Mouse (Mus musculus) neural tube, embryonic 10.5 days (tissue): ENCODE measurements around the gene Usp46.

Experiments used
- DNase-seq: peaks from one replicate; pipeline ENCODE4 v3.0.0-alpha.2; 2017; ENCODE audit warnings: low spot score; ENCODE audit errors: extremely low spot score

Usp46 gene

GRCm38 (mm10) chr5:74067831-74068713 is at the start of gene Usp46:
Usp46 (minus strand) TSS chr5:74068431.
- peak; percentile 88 for DNase-seq

GRCm38 (mm10) chr5:74113961-74114689 is 45.9 kb upstream of the Usp46 start:
- DNase-seq: no peak

- no peak for DNase-seq
Observed at GRCm38 (mm10) chr5:74105445-74105844, 37.2 kb upstream of the Usp46 start.

- no peak for DNase-seq
Observed at GRCm38 (mm10) chr5:74101761-74102160, 33.5 kb upstream of the Usp46 start.

- no peak for DNase-seq
Observed at GRCm38 (mm10) chr5:74099046-74099445, 30.8 kb upstream of the Usp46 start.

- DNase-seq: no peak
Observed at GRCm38 (mm10) chr5:74097854-74098220, 29.6 kb upstream of the Usp46 start.

GRCm38 (mm10) chr5:74097116-74097853 is 29.1 kb upstream of the Usp46 start:
- DNase-seq: no peak

- DNase-seq: no peak
Observed at GRCm38 (mm10) chr5:74096060-74096459, 27.8 kb upstream of the Usp46 start.

- no peak for DNase-seq
Observed at GRCm38 (mm10) chr5:74095611-74096010, 27.4 kb upstream of the Usp46 start.

GRCm38 (mm10) chr5:74094841-74095437 is 26.7 kb upstream of the Usp46 start:
- no peak for DNase-seq

GRCm38 (mm10) chr5:74093556-74094428 is 25.6 kb upstream of the Usp46 start:
- no peak for DNase-seq

- peak; percentile 94 for DNase-seq
Observed at GRCm38 (mm10) chr5:74092833-74093555, 24.8 kb upstream of the Usp46 start.

- no peak for DNase-seq
Observed at GRCm38 (mm10) chr5:74092481-74092832, 24.2 kb upstream of the Usp46 start.

GRCm38 (mm10) chr5:74089643-74090042 is 21.4 kb upstream of the Usp46 start:
- DNase-seq: no peak

GRCm38 (mm10) chr5:74081756-74082155 is 13.5 kb upstream of the Usp46 start:
- no peak for DNase-seq

GRCm38 (mm10) chr5:74078861-74079615 is 10.8 kb upstream of the Usp46 start:
- no peak for DNase-seq

GRCm38 (mm10) chr5:74078400-74078799 is 10.2 kb upstream of the Usp46 start:
- DNase-seq: no peak

GRCm38 (mm10) chr5:74077959-74078358 is 9.7 kb upstream of the Usp46 start:
- no peak for DNase-seq

GRCm38 (mm10) chr5:74076759-74077158 is 8.5 kb upstream of the Usp46 start:
- DNase-seq: no peak
